Mouse (Mus musculus) neural tube, embryonic 14.5 days (tissue): ENCODE data around the gene Cyp2u1. TPM values are rescaled to one million over a fixed set of nuclear protein-coding genes. Genes with fewer than 3 reads are reported as not detected.
"Not testable (repeated sequence)": the region's sequence is repeated elsewhere in the genome, so short reads cannot be mapped to it uniquely, and the experiment has no call there.

Source experiments
- ATAC-seq: fragments of 200-750 bp; cut with Nextera tagmentation; 2 replicates; pipeline ENCODE4 v1.8.0; 2017; ENCODE audit warnings: low read depth, mild to moderate bottlenecking, moderate TSS enrichment, moderate library complexity
- H3K27ac ChIP-seq: fragments of 300-500 bp; sonication (generic); 2 replicates; pipeline ENCODE4 v1.5.1; 2014; ENCODE audit warnings: low read depth, mild to moderate bottlenecking, control low read depth, low read length, moderate library complexity, mixed read lengths
- H3K27me3 ChIP-seq: fragments of 300-500 bp; sonication (generic); 2 replicates; pipeline ENCODE4 v1.6.1; 2014; ENCODE audit warnings: low read length; ENCODE audit not compliant: control insufficient read depth, insufficient read depth
- H3K36me3 ChIP-seq: fragments of 300-500 bp; sonication (generic); 2 replicates; pipeline ENCODE4 v1.6.1; 2014; ENCODE audit warnings: low read length, mixed read lengths; ENCODE audit not compliant: control insufficient read depth, insufficient read depth
- H3K4me1 ChIP-seq: fragments of 300-500 bp; sonication (generic); 2 replicates; pipeline ENCODE4 v1.6.1; 2014; ENCODE audit warnings: low read length; ENCODE audit not compliant: control insufficient read depth, insufficient read depth
- H3K4me2 ChIP-seq: fragments of 300-500 bp; sonication (generic); 2 replicates; pipeline ENCODE4 v1.6.1; 2014; ENCODE audit warnings: mild to moderate bottlenecking, low read depth, low read length, control low read depth
- H3K4me3 ChIP-seq: fragments of 300-500 bp; sonication (generic); 2 replicates; pipeline ENCODE4 v1.5.1; 2014; ENCODE audit warnings: low read depth, low read length, control low read depth, mixed read lengths
- H3K9ac ChIP-seq: fragments of 300-500 bp; sonication (generic); replicated peaks from 2 replicates; pipeline ENCODE4 v1.6.1; 2014; ENCODE audit warnings: low read depth, mild to moderate bottlenecking, control low read depth, low read length, mixed read lengths
- H3K9me3 ChIP-seq: fragments of 300-500 bp; sonication (generic); 2 replicates; pipeline ENCODE4 v1.6.1; 2016; ENCODE audit warnings: low read length; ENCODE audit not compliant: control insufficient read depth
- WGBS: fragments of 180-500 bp; shearing (Covaris S2); extraction: QIAGEN DNeasy Blood & Tissue Kit; methylation state at CpG from one replicate; pipeline ENCODE4 v1.1.7; 2014; 5-methylcytosine and 5-hydroxymethylcytosine counted together
- polyA plus RNA-seq: library from polyadenylated mRNA; unstranded; fragments of >200 nt; fragmentation: Nextera tagmentation; extraction: Ambion mirVana; gene quantifications from 2 replicates; pipeline ENCODE4 v1.2.1, GENCODE M21; 2014

Gene Cyp2u1
- polyA plus RNA-seq, 1 experiment from 2014 or later: 9.4 TPM

- not testable (repeated sequence) for H3K27ac ChIP-seq, H3K9ac ChIP-seq, H3K27me3 ChIP-seq, H3K36me3 ChIP-seq, ATAC-seq, H3K4me1 ChIP-seq, H3K4me3 ChIP-seq, H3K9me3 ChIP-seq, H3K4me2 ChIP-seq
- WGBS: 94% methylated on average over 6 of the region's 7 CpGs
These were observed 34.7 kb upstream of the Cyp2u1 start for GRCm38 (mm10) chr3:131337749-131338148.

GRCm38 (mm10) chr3:131336629-131337028, 33.6 kb upstream of the Cyp2u1 start:
- no peak overlapping the region for H3K27ac ChIP-seq
- no peak overlapping the region for H3K4me2 ChIP-seq
- no peaks in the 10 kb centered on the region for H3K36me3 ChIP-seq
- H3K9me3 ChIP-seq: no peaks in the 10 kb centered on the region
- no peak overlapping the region for H3K4me3 ChIP-seq
- 0 out of 2 replicates have a peak, but pooled peaks cover 3% of the 10 kb centered on the region for H3K4me1 ChIP-seq
- ATAC-seq: peak; percentile 51; the same call in 1 of the 2 replicates
- 65% methylated on average over 8 of the region's 8 CpGs for WGBS
- no peak overlapping the region for H3K9ac ChIP-seq
- no peaks in the 10 kb centered on the region for H3K27me3 ChIP-seq

GRCm38 (mm10) chr3:131335117-131335547, 32.1 kb upstream of the Cyp2u1 start:
- 75% methylated on average over 8 of the region's 8 CpGs for WGBS
- H3K4me3 ChIP-seq: no peak overlapping the region
- no peak overlapping the region for H3K27ac ChIP-seq
- no peak for ATAC-seq
- H3K36me3 ChIP-seq: no peaks in the 10 kb centered on the region
- H3K27me3 ChIP-seq: no peaks in the 10 kb centered on the region
- no peak overlapping the region for H3K4me2 ChIP-seq
- H3K9me3 ChIP-seq: no peaks in the 10 kb centered on the region
- 0 out of 2 replicates have a peak, but pooled peaks cover 3% of the 10 kb centered on the region for H3K4me1 ChIP-seq
- no peak overlapping the region for H3K9ac ChIP-seq

GRCm38 (mm10) chr3:131327189-131327588, 24.2 kb upstream of the Cyp2u1 start:
- H3K9me3 ChIP-seq: no peaks in the 10 kb centered on the region
- no peaks in the 10 kb centered on the region for H3K36me3 ChIP-seq
- 35% methylated on average over 7 of the region's 7 CpGs for WGBS
- H3K9ac ChIP-seq: no peak overlapping the region
- H3K4me1 ChIP-seq: no peaks in the 10 kb centered on the region
- no peak overlapping the region for H3K27ac ChIP-seq
- no peak overlapping the region for H3K4me2 ChIP-seq
- H3K4me3 ChIP-seq: no peak overlapping the region
- no peak for ATAC-seq
- H3K27me3 ChIP-seq: no peaks in the 10 kb centered on the region

GRCm38 (mm10) chr3:131326637-131327036, 23.6 kb upstream of the Cyp2u1 start:
- WGBS: 86% methylated on average over 4 of the region's 4 CpGs
- Histone ChIP-seq H3K27ac (no peak overlapping the region), H3K4me2 (no peak overlapping the region), H3K4me1 (no peaks in the 10 kb centered on the region), H3K4me3 (no peak overlapping the region), H3K36me3 (no peaks in the 10 kb centered on the region), H3K9me3 (no peaks in the 10 kb centered on the region), H3K9ac (no peak overlapping the region), H3K27me3 (no peaks in the 10 kb centered on the region)
- no peak for ATAC-seq

GRCm38 (mm10) chr3:131322081-131322815, 19.2 kb upstream of the Cyp2u1 start:
- H3K27ac ChIP-seq: no peak overlapping the region
- H3K4me3 ChIP-seq: no peak overlapping the region
- no peaks in the 10 kb centered on the region for H3K27me3 ChIP-seq
- H3K9me3 ChIP-seq: no peaks in the 10 kb centered on the region
- no peak overlapping the region for H3K4me2 ChIP-seq
- WGBS: 44% methylated on average over 14 of the region's 14 CpGs
- H3K36me3 ChIP-seq: no peaks in the 10 kb centered on the region
- no peak overlapping the region for H3K9ac ChIP-seq
- ATAC-seq: peak; percentile 66; the same call in 1 of the 2 replicates
- H3K4me1 ChIP-seq: no peaks in the 10 kb centered on the region

GRCm38 (mm10) chr3:131320184-131320583, 17.2 kb upstream of the Cyp2u1 start:
- Histone ChIP-seq H3K4me2 (no peak overlapping the region), H3K9me3 (no peaks in the 10 kb centered on the region), H3K36me3 (no peaks in the 10 kb centered on the region), H3K9ac (no peak overlapping the region), H3K27ac (no peak overlapping the region), H3K4me3 (no peak overlapping the region), H3K4me1 (no peaks in the 10 kb centered on the region), H3K27me3 (0 out of 2 replicates have a peak, but pooled peaks cover 3% of the 10 kb centered on the region)
- WGBS: 8% methylated on average over 3 of the region's 3 CpGs
- 0 out of 2 replicates have a peak, but pooled peaks have one; percentile 42 for ATAC-seq

- no peak for ATAC-seq
- WGBS: 61% methylated on average over 2 of the region's 2 CpGs
These were observed 15.2 kb upstream of the Cyp2u1 start for GRCm38 (mm10) chr3:131318211-131318610.

GRCm38 (mm10) chr3:131317126-131317525, 14.1 kb upstream of the Cyp2u1 start:
- Histone ChIP-seq H3K9ac (no peak overlapping the region), H3K9me3 (no peaks in the 10 kb centered on the region), H3K36me3 (no peaks in the 10 kb centered on the region), H3K4me1 (no peaks in the 10 kb centered on the region), H3K27ac (no peak overlapping the region), H3K27me3 (0 out of 2 replicates have a peak, but pooled peaks cover 3% of the 10 kb centered on the region), H3K4me3 (no peak overlapping the region), H3K4me2 (no peak overlapping the region)
- 95% methylated on average over 1 of the region's 1 CpGs for WGBS
- ATAC-seq: no peak

More at GRCm38 (mm10) chr3:131318211-131318610, 15.2 kb upstream of the Cyp2u1 start:
- no peak overlapping the region for H3K9ac ChIP-seq
- H3K27ac ChIP-seq: no peak overlapping the region
- no peaks in the 10 kb centered on the region for H3K9me3 ChIP-seq
- 0 out of 2 replicates have a peak, but pooled peaks cover 3% of the 10 kb centered on the region for H3K27me3 ChIP-seq
- H3K4me3 ChIP-seq: no peak overlapping the region
- H3K36me3 ChIP-seq: no peaks in the 10 kb centered on the region
- no peaks in the 10 kb centered on the region for H3K4me1 ChIP-seq
- H3K4me2 ChIP-seq: no peak overlapping the region
